Mouse (Mus musculus) stomach, embryonic 16.5 days (tissue): ENCODE results near the gene Tmeff1. TPM values are rescaled to one million over a fixed set of nuclear protein-coding genes. Genes with fewer than 3 reads are reported as not detected.

Source experiments
- ATAC-seq: fragments of 200-750 bp; cut with Nextera tagmentation; 2 replicates; pipeline ENCODE4 v1.8.0; 2017; ENCODE audit warnings: moderate number of reproducible peaks, moderate TSS enrichment; ENCODE audit not compliant: insufficient read depth, low FRiP score
- H3K27ac ChIP-seq: fragments of 300-500 bp; sonication (generic); 2 replicates; pipeline ENCODE4 v1.5.1; 2014; ENCODE audit warnings: low read length
- H3K27me3 ChIP-seq: fragments of 300-500 bp; sonication (generic); 2 replicates; pipeline ENCODE4 v1.6.1; 2014; ENCODE audit warnings: low read length, control low read depth, mixed read lengths; ENCODE audit not compliant: control insufficient read depth, insufficient read depth
- H3K36me3 ChIP-seq: fragments of 300-500 bp; sonication (generic); 2 replicates; pipeline ENCODE4 v1.6.1; 2014; ENCODE audit warnings: low read length; ENCODE audit not compliant: control insufficient read depth, insufficient read depth
- H3K4me1 ChIP-seq: fragments of 300-500 bp; sonication (generic); 2 replicates; pipeline ENCODE4 v1.6.1; 2014; ENCODE audit warnings: low read length, control low read depth, mixed read lengths; ENCODE audit not compliant: control insufficient read depth, insufficient read depth
- H3K4me2 ChIP-seq: fragments of 300-500 bp; sonication (generic); 2 replicates; pipeline ENCODE4 v1.6.1; 2014; ENCODE audit warnings: low read depth, low read length, mixed read lengths
- H3K4me3 ChIP-seq: fragments of 300-500 bp; sonication (generic); replicated peaks from 2 replicates; pipeline ENCODE4 v1.5.1; 2014; ENCODE audit warnings: mild to moderate bottlenecking, low read length
- H3K9ac ChIP-seq: fragments of 300-500 bp; sonication (generic); 2 replicates; pipeline ENCODE4 v1.6.1; 2014; ENCODE audit warnings: low read length
- H3K9me3 ChIP-seq: fragments of 300-500 bp; sonication (generic); replicated peaks from 2 replicates; pipeline ENCODE4 v1.6.1; 2016; ENCODE audit warnings: low read length, control low read depth; ENCODE audit not compliant: control insufficient read depth
- WGBS: fragments of 180-500 bp; shearing (Covaris S2); extraction: QIAGEN DNeasy Blood & Tissue Kit; methylation state at CpG from one replicate; pipeline ENCODE4 v1.1.7; 2014; 5-methylcytosine and 5-hydroxymethylcytosine counted together
- polyA plus RNA-seq: library from polyadenylated mRNA; unstranded; fragments of >200 nt; fragmentation: Nextera tagmentation; extraction: Ambion mirVana; gene quantifications from 2 replicates; pipeline ENCODE4 v1.2.1, GENCODE M21; 2015

The Tmeff1 gene
- polyA plus RNA-seq, 1 experiment from 2014 or later: 7.9 TPM

DNA sequence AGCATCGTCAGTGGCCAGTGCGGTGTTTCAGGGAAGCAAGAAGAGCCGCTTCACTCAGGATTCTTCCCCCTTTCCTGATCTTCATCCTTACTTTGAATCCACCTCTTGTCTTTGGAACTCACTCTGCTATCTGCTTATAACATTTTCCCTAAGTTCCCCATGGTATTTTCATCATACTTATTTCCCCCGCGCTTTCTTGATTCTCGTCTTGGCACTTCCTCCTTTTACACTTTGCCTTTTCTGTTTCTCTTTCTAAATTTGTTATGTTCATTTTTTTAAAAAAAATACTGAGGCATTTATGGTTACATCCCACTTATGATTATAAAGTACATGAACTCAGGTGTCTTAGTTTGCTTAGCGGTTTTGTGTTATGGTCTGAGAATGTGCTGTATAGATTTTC lies 7.9 kb downstream of the Tmeff1 start:
- WGBS: 86% methylated on average over 7 of the region's 7 CpGs
- Histone ChIP-seq H3K36me3 (no peaks in the 10 kb centered on the region), H3K4me1 (peaks cover 11% of the 10 kb centered on the region; the same call in 1 of the 2 replicates), H3K27ac (no peak overlapping the region), H3K9me3 (no peaks in the 10 kb centered on the region), H3K4me2 (no peak overlapping the region), H3K4me3 (no peak overlapping the region), H3K27me3 (no peaks in the 10 kb centered on the region), H3K9ac (no peak overlapping the region)
- ATAC-seq: no peak

DNA sequence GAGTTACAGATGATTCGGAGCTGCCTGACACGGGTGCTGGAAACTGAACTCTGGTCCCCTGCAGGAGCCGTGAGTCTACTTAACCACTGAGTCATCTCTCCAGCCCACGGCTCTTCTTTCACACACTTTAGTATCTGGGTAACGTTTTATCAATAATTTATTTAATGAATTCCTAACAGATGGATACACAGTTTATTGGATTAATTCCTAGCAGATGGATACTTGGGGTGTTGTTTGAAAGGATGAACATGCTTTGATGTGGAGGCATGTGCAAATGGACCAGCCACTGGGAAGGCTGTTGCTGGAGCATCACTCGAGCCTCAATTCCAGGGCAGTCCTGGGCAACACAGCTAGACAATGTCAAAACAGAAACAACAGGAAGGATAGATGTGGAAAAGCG lies 11.1 kb downstream of the Tmeff1 start:
- Histone ChIP-seq H3K4me2 (no peak overlapping the region), H3K36me3 (no peaks in the 10 kb centered on the region), H3K4me3 (no peak overlapping the region), H3K4me1 (no peaks in the 10 kb centered on the region), H3K27me3 (no peaks in the 10 kb centered on the region), H3K9me3 (no peaks in the 10 kb centered on the region), H3K9ac (no peak overlapping the region), H3K27ac (no peak overlapping the region)
- ATAC-seq: no peak
- WGBS: 84% methylated on average over 7 of the region's 7 CpGs

DNA sequence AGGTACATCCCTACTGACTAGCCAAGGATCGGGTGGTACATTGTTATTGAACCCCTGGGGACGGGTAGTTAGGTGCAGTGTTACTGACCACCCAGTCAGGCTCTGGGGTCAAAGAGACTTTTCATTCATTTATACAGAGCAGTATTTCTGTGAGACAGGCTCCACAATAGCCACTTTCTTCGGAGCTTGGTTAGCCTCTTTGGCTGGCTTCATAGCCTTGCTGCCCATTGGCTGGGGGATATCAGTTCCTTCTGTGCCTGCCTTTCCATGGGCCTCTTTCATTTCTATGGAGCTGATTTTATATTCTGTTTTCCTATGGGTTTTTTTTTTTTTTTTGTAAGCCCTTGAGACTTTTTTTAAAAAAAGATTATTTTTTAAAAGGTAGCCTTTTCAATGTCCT lies 20.7 kb downstream of the Tmeff1 start:
- no peaks in the 10 kb centered on the region for H3K27me3 ChIP-seq
- no peaks in the 10 kb centered on the region for H3K4me1 ChIP-seq
- no peak overlapping the region for H3K4me3 ChIP-seq
- H3K36me3 ChIP-seq: no peaks in the 10 kb centered on the region
- H3K9ac ChIP-seq: no peak overlapping the region
- H3K27ac ChIP-seq: no peak overlapping the region
- no peak for ATAC-seq
- H3K4me2 ChIP-seq: no peak overlapping the region
- 87% methylated on average over 3 of the region's 3 CpGs for WGBS
- no peaks in the 10 kb centered on the region for H3K9me3 ChIP-seq

DNA sequence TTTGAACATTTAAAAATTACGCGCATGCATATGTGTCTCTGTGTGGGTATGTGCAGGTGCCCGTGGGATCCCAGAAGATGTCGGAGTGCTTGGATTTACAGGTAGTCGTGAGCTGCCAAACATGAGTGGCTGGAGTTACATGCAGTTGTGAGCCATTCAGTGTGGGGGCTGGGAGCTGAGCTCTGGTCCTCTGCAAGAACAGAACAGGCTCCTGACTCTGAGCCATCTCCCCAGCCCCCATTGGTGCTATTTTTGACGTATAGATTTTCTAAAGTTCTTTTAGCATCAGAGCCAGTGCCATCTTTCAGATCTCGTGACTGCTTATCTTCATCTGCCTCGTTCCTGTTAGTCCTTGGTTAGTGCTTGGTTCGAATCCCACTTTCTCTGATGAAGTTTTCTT lies 24.5 kb downstream of the Tmeff1 start:
- no peak overlapping the region for H3K27ac ChIP-seq
- WGBS: 93% methylated on average over 9 of the region's 9 CpGs
- no peak for ATAC-seq

DNA sequence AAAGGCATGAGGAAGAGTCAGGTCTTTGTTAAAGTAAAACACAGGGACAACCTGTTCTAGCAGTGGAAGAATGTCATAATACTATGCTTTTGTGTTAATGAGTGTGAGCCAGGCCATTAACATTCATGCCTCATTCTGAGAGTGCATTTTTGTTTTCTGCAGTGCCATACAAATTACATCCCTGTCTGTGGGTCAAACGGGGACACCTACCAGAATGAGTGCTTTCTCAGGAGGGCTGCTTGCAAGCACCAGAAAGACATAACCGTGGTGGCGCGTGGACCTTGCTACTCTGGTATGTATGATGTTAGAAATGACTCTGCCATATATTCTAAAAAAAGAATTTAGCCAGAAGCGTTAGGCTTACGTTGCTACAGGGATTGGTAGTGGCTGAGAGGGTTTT lies 25.3 kb downstream of the Tmeff1 start:
- no peaks in the 10 kb centered on the region for H3K36me3 ChIP-seq
- no peak overlapping the region for H3K4me3 ChIP-seq
- H3K9me3 ChIP-seq: no peaks in the 10 kb centered on the region
- ATAC-seq: no peak
- no peaks in the 10 kb centered on the region for H3K4me1 ChIP-seq
- H3K4me2 ChIP-seq: no peak overlapping the region
- 92% methylated on average over 6 of the region's 6 CpGs for WGBS
- H3K27me3 ChIP-seq: no peaks in the 10 kb centered on the region
- H3K9ac ChIP-seq: no peak overlapping the region
- no peak overlapping the region for H3K27ac ChIP-seq

More for the DNA sequence above, 24.5 kb downstream of the Tmeff1 start:
- no peaks in the 10 kb centered on the region for H3K36me3 ChIP-seq
- H3K27me3 ChIP-seq: no peaks in the 10 kb centered on the region
- H3K4me2 ChIP-seq: no peak overlapping the region
- H3K9me3 ChIP-seq: no peaks in the 10 kb centered on the region
- H3K9ac ChIP-seq: no peak overlapping the region
- H3K4me1 ChIP-seq: no peaks in the 10 kb centered on the region
- H3K4me3 ChIP-seq: no peak overlapping the region

DNA sequence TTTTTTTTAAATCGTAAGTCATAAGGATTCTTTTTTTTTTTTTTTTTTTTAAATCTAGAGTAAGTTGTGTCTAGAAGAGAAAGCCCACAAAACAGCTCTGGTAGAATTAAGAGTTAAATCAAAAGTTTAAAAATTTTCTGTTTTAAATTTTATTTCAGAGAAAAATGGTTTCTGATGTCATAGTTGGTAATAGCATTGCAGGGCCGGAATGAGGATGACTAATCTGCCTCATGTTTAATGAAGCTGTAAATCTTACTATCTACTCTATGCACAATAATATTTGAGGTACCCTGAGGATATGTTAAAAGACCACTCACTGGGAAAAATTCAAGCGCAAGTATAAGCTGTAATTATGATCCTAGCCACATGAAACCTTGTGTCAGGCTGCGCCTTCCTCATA lies 30.5 kb downstream of the Tmeff1 start:
- Histone ChIP-seq H3K9ac (no peak overlapping the region), H3K27ac (no peak overlapping the region), H3K36me3 (no peaks in the 10 kb centered on the region), H3K4me1 (no peaks in the 10 kb centered on the region), H3K27me3 (no peaks in the 10 kb centered on the region), H3K4me3 (no peak overlapping the region), H3K9me3 (no peaks in the 10 kb centered on the region), H3K4me2 (no peak overlapping the region)
- no peak for ATAC-seq
- 92% methylated on average over 4 of the region's 4 CpGs for WGBS

DNA sequence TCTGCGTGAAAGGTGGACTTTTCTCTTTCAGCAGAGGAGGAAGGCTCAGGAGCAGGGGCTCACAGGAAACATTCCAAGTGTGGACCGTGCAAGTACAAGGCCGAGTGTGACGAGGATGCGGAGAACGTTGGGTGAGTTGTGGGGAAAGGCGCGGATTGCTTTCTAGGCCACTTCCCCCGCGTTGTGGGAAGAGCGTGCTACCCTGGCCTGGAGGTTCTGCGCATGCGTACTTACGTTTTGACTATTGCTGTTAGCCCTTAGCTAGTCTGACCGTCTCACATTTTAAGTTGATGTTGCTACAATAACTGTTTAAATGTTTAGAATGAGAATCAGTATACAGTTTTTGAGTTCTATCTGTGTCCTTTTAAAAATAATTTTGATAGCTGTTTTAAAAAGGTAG lies 32.2 kb downstream of the Tmeff1 start:
- peak overlapping the region; percentile 21; the same call in 1 of the 2 replicates for H3K27ac ChIP-seq
- no peak overlapping the region for H3K4me3 ChIP-seq
- H3K4me1 ChIP-seq: no peaks in the 10 kb centered on the region
- no peaks in the 10 kb centered on the region for H3K36me3 ChIP-seq
- WGBS: 92% methylated on average over 15 of the region's 15 CpGs
- no peak overlapping the region for H3K9ac ChIP-seq
- no peaks in the 10 kb centered on the region for H3K9me3 ChIP-seq
- peak overlapping the region; percentile 9; the same call in 1 of the 2 replicates for H3K4me2 ChIP-seq
- no peaks in the 10 kb centered on the region for H3K27me3 ChIP-seq
- ATAC-seq: no peak

DNA sequence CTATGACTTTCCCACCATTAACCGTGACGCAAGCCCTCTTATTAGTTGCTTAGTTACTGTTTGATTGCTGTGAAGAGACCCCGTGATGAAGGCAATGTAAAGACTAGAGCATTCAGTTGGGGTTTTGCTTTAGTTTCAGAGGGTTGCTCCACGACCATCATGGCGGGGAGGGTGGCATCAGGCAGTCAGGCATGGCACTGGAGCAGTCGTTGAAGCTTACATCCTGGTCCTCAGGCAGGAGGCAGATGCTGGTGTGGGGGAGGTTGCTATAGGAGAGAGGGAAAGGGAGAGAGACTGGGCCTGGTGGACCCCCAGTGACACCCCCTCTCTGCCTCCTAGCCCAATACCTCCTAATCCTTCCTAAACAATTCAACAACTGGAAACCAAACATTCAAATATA lies 35.1 kb downstream of the Tmeff1 start:
- no peak overlapping the region for H3K27ac ChIP-seq
- no peaks in the 10 kb centered on the region for H3K27me3 ChIP-seq
- H3K36me3 ChIP-seq: no peaks in the 10 kb centered on the region
- H3K9me3 ChIP-seq: no peaks in the 10 kb centered on the region
- 91% methylated on average over 6 of the region's 6 CpGs for WGBS
- no peak overlapping the region for H3K4me2 ChIP-seq
- no peak for ATAC-seq
- H3K9ac ChIP-seq: no peak overlapping the region
- H3K4me1 ChIP-seq: no peaks in the 10 kb centered on the region
- H3K4me3 ChIP-seq: no peak overlapping the region

DNA sequence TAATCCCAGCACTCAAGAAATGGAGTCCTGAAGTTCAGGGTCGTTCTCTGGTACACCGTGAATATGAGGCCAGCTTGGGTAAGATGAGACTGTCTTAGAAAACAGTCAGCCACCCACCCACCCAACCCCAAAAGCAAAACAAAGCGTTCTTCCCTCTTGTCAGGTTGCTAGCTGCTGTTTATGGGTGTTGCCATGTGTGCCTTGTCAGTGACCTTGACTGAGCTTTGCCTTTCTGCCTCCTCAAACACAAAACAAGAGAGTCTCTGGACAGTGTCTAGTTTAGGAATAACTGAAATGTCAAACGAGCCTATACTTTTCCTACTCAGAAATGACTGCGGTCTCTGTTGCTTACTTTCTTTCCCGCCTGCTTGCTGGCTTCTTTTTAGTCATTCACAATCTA lies 37.3 kb downstream of the Tmeff1 start:
- no peaks in the 10 kb centered on the region for H3K36me3 ChIP-seq
- no peaks in the 10 kb centered on the region for H3K9me3 ChIP-seq
- no peak for ATAC-seq
- H3K9ac ChIP-seq: no peak overlapping the region
- no peak overlapping the region for H3K27ac ChIP-seq
- H3K4me1 ChIP-seq: no peaks in the 10 kb centered on the region
- H3K27me3 ChIP-seq: no peaks in the 10 kb centered on the region
- 68% methylated on average over 6 of the region's 6 CpGs for WGBS
- no peak overlapping the region for H3K4me3 ChIP-seq
- no peak overlapping the region for H3K4me2 ChIP-seq

DNA sequence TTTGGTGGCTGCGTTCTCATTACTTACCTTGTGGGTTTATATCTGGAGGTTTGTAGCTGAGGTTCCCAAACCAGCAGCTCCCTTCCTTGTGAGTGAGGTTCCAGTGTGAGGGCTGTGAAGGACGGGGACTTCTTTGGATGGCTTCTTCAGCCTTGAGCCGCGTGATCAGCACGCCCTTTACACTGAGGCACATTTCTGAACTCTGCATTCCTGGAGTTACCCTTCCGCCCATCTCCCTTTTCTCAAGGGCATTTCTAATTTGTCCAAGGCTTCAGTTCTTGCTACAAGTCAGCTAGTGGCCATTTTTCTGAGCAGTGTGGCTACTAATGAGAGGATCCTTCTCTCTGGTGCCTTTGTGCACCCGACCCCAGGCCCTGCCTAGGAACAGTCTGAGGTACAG lies 38.0 kb downstream of the Tmeff1 start:
- Histone ChIP-seq H3K9ac (no peak overlapping the region), H3K4me3 (no peak overlapping the region), H3K27ac (no peak overlapping the region), H3K36me3 (no peaks in the 10 kb centered on the region), H3K4me1 (no peaks in the 10 kb centered on the region), H3K4me2 (no peak overlapping the region), H3K27me3 (no peaks in the 10 kb centered on the region), H3K9me3 (no peaks in the 10 kb centered on the region)
- ATAC-seq: no peak
- WGBS: 93% methylated on average over 7 of the region's 7 CpGs
